Mouse (Mus musculus) small intestine, adult 2 months (tissue): ENCODE measurements around the gene Cd320. TPM values are rescaled to one million over a fixed set of nuclear protein-coding genes. Genes with fewer than 3 reads are reported as not detected.

ENCODE experiments used
- H3K27ac ChIP-seq: fragments of 200-500 bp; 2 replicates; pipeline ENCODE4 v1.5.1; 2012; ENCODE audit warnings: low read depth, low read length, control low read depth, inconsistent platforms; ENCODE audit not compliant: insufficient read depth
- H3K27me3 ChIP-seq: fragments of 200-500 bp; 2 replicates; pipeline ENCODE4 v1.6.1; 2012; ENCODE audit warnings: mild to moderate bottlenecking, moderate library complexity, low read length, inconsistent platforms; ENCODE audit not compliant: control insufficient read depth, insufficient read depth
- H3K36me3 ChIP-seq: fragments of 200-500 bp; 2 replicates; pipeline ENCODE4 v1.6.1; 2012; ENCODE audit warnings: mild to moderate bottlenecking, low read length, control low read depth, inconsistent platforms; ENCODE audit not compliant: control insufficient read depth, insufficient read depth
- H3K4me1 ChIP-seq: fragments of 200-500 bp; 2 replicates; pipeline ENCODE4 v1.6.1; 2012; ENCODE audit warnings: low read length, inconsistent platforms, mixed read lengths; ENCODE audit not compliant: control insufficient read depth, insufficient read depth, insufficient read length
- H3K4me3 ChIP-seq: fragments of 200-500 bp; 2 replicates; pipeline ENCODE4 v1.5.1; 2012; ENCODE audit warnings: low read depth, mild to moderate bottlenecking, control low read depth, inconsistent platforms, low read length, moderate library complexity
- CTCF ChIP-seq: fragments of 200-500 bp; IDR thresholded peaks from 2 replicates; pipeline ENCODE4 v1.5.1; 2012; ENCODE audit warnings: low read depth, mild to moderate bottlenecking, control low read depth, inconsistent platforms, low read length, moderate library complexity, mixed read lengths; ENCODE audit not compliant: insufficient replicate concordance, insufficient read length; ENCODE audit errors: extremely low read depth
- POLR2A ChIP-seq: fragments of 200-500 bp; IDR thresholded peaks from 2 replicates; pipeline ENCODE4 v1.6.1; 2012; ENCODE audit warnings: low read depth, mild to moderate bottlenecking, control low read depth, inconsistent platforms, low read length, moderate library complexity
- WGBS: fragments of 180-500 bp; shearing (Covaris S2); methylation state at CpG from one replicate; pipeline ENCODE4 v1.1.7; 2018; 5-methylcytosine and 5-hydroxymethylcytosine counted together
- polyA plus RNA-seq: library from polyadenylated mRNA; depleted of rRNA; stranded (reverse); fragments of >200 nt; gene quantifications from 2 replicates; pipeline ENCODE4 v1.2.3, GENCODE M21; 2012

Gene Cd320
- polyA plus RNA-seq, 1 experiment = 14.9 TPM

GRCm38 (mm10) chr17:33808192-33808591 lies 34.7 kb upstream of the Cd320 start:
- no peaks in the 10 kb centered on the region for H3K36me3 ChIP-seq
- H3K27me3 ChIP-seq = no peaks in the 10 kb centered on the region
- TF ChIP-seq POLR2A (no peak), CTCF (no peak)
- no peak overlapping the region for H3K4me3 ChIP-seq
- no peaks in the 10 kb centered on the region for H3K4me1 ChIP-seq
- WGBS = 33% methylated on average over 10 of the region's 10 CpGs
- no peak overlapping the region for H3K27ac ChIP-seq

- peak within 1 kb of the TSS; percentile 74 for H3K4me3 ChIP-seq
- no peaks in the 10 kb centered on the region for H3K4me1 ChIP-seq
- H3K36me3 ChIP-seq = no peaks in the 10 kb centered on the region
- WGBS = 2% methylated on average over 36 of the region's 36 CpGs
- TF ChIP-seq POLR2A (no peak), CTCF (no peak)
- no peaks in the 10 kb centered on the region for H3K27me3 ChIP-seq
- H3K27ac ChIP-seq = peak within 1 kb of the TSS; percentile 20
Observed at GRCm38 (mm10) chr17:33810334-33811141, 32.4 kb upstream of the Cd320 start, which contains the start of gene Kank3. TSS of gene Kank3 (plus strand) at chr17:33810519.

- TF ChIP-seq CTCF (no peak), POLR2A (no peak)
- Histone ChIP-seq H3K4me1 (no peaks in the 10 kb centered on the region), H3K27me3 (no peaks in the 10 kb centered on the region), H3K36me3 (no peaks in the 10 kb centered on the region), H3K4me3 (peak overlapping the region; percentile 23), H3K27ac (peak overlapping the region; percentile 19)
- WGBS = 16% methylated on average over 7 of the region's 7 CpGs
Observed at GRCm38 (mm10) chr17:33811142-33811516, 31.8 kb upstream of the Cd320 start.

- Histone ChIP-seq H3K4me3 (no peak overlapping the region), H3K27ac (0 out of 2 replicates have a peak overlapping the region, but pooled peaks have one; percentile 8)
- WGBS = 15% methylated on average over 3 of the region's 3 CpGs
Observed at GRCm38 (mm10) chr17:33812475-33812874, 30.4 kb upstream of the Cd320 start.

GRCm38 (mm10) chr17:33812990-33813389 lies 29.9 kb upstream of the Cd320 start:
- Histone ChIP-seq H3K4me1 (peaks cover 5% of the 10 kb centered on the region), H3K4me3 (no peak overlapping the region)

More at GRCm38 (mm10) chr17:33812475-33812874, 30.4 kb upstream of the Cd320 start:
- Histone ChIP-seq H3K36me3 (no peaks in the 10 kb centered on the region), H3K27me3 (no peaks in the 10 kb centered on the region), H3K4me1 (peaks cover 2% of the 10 kb centered on the region; the same call in 1 of the 2 replicates)
- no peak for TF ChIP-seq POLR2A
- TF ChIP-seq CTCF = no peak

GRCm38 (mm10) chr17:33815399-33815798 lies 27.5 kb upstream of the Cd320 start:
- no peak for TF ChIP-seq CTCF
- TF ChIP-seq POLR2A = no peak
- Histone ChIP-seq H3K4me1 (peaks cover 10% of the 10 kb centered on the region), H3K27ac (no peak overlapping the region), H3K4me3 (no peak overlapping the region), H3K36me3 (peaks cover 2% of the 10 kb centered on the region; the same call in 1 of the 2 replicates), H3K27me3 (no peaks in the 10 kb centered on the region)
- 81% methylated on average over 6 of the region's 6 CpGs for WGBS

More at GRCm38 (mm10) chr17:33812990-33813389, 29.9 kb upstream of the Cd320 start:
- 61% methylated on average over 4 of the region's 4 CpGs for WGBS
- H3K36me3 ChIP-seq = no peaks in the 10 kb centered on the region
- TF ChIP-seq POLR2A (no peak), CTCF (no peak)
- H3K27ac ChIP-seq = 0 out of 2 replicates have a peak overlapping the region, but pooled peaks have one; percentile 8
- H3K27me3 ChIP-seq = no peaks in the 10 kb centered on the region

- 67% methylated on average over 5 of the region's 5 CpGs for WGBS
- Histone ChIP-seq H3K4me1 (peaks cover 10% of the 10 kb centered on the region), H3K27me3 (no peaks in the 10 kb centered on the region), H3K27ac (peak overlapping the region; percentile 56; the same call in 1 of the 2 replicates), H3K4me3 (peak overlapping the region; percentile 64), H3K36me3 (peaks cover 8% of the 10 kb centered on the region)
- TF ChIP-seq CTCF (no peak), POLR2A (no peak)
Observed at GRCm38 (mm10) chr17:33816612-33817011, 26.3 kb upstream of the Cd320 start.
